Mouse (Mus musculus): ENCODE results near the gene Rab1b. TPM values are rescaled to one million over a fixed set of nuclear protein-coding genes. Genes with fewer than 3 reads are reported as not detected.

Rab1b gene
- total RNA-seq, 4 experiments from 2014 or later: 185 to 214 (median 210) TPM

- DNase-seq (ENCODE audit: low spot score): peak; percentile 79
These were observed 35.1 kb downstream of the Rab1b start for GRCm38 (mm10) chr19:5071545-5072369.

- DNase-seq (ENCODE audit: low spot score): no peak
These were observed 35.8 kb downstream of the Rab1b start for GRCm38 (mm10) chr19:5071077-5071476.

GRCm38 (mm10) chr19:5069978-5070377 is 36.9 kb downstream of the Rab1b start:
- no peak for DNase-seq (ENCODE audit: low spot score)

GRCm38 (mm10) chr19:5069486-5069885 is 37.4 kb downstream of the Rab1b start:
- no peak for DNase-seq (ENCODE audit: low spot score)

DNA sequence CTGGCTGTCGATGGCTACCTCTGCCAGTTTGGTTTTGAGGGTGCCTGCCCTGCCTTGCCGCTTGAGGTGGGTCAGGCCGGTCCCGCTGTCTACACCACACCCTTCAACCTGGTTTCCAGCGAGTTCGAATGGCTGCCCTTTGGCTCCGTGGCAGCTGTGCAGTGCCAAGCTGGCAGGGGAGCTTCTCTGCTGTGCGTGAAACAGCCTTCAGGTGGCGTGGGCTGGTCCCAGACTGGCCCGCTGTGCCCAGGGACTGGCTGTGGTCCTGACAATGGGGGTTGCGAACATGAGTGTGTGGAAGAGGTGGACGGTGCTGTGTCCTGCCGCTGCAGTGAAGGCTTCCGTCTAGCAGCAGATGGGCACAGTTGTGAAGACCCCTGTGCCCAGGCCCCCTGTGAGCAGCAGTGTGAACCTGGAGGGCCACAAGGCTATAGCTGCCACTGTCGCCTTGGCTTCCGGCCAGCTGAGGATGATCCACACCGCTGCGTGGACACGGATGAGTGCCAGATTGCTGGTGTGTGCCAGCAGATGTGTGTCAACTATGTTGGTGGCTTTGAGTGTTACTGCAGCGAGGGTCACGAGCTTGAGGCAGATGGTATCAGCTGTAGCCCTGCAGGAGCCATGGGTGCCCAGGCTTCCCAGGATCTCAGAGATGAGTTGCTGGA is 38.2 kb downstream of the Rab1b start:
- DNase-seq (ENCODE audit: low spot score): no peak

DNA sequence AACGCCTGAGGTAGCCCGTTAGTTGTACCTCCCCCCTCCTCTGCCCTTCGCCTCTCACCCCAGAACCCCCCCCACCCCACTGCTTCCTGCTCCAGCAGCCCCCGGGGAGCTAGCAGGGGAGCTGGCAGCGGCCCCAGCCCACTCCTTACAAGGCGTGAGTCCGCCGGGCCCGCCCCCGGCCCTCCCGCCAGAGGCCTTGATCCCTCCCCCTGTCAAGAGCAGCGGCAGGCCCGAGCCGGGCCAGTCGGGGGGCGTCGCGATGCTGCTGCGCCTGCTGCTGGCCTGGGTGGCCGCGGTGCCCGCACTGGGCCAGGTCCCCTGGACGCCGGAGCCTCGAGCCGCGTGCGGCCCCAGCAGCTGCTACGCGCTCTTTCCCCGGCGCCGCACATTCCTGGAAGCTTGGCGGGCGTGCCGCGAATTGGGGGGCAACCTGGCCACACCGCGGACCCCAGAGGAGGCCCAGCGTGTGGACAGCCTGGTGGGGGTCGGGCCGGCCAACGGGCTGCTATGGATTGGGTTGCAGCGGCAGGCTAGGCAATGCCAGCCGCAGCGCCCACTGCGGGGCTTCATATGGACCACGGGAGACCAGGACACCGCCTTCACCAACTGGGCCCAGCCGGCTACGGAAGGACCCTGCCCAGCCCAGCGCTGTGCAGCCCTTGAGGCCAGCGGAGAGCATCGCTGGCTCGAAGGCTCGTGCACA is 38.9 kb downstream of the Rab1b start, which contains the start of gene Cd248:
Gene Cd248, plus strand, starts transcription at position 212 of the 703 bp plus-strand sequence.
- DNase-seq (ENCODE audit: low spot score): peak; percentile 61

GRCm38 (mm10) chr19:5067040-5067799 is 39.7 kb downstream of the Rab1b start:
- DNase-seq (ENCODE audit: low spot score): no peak

DNA sequence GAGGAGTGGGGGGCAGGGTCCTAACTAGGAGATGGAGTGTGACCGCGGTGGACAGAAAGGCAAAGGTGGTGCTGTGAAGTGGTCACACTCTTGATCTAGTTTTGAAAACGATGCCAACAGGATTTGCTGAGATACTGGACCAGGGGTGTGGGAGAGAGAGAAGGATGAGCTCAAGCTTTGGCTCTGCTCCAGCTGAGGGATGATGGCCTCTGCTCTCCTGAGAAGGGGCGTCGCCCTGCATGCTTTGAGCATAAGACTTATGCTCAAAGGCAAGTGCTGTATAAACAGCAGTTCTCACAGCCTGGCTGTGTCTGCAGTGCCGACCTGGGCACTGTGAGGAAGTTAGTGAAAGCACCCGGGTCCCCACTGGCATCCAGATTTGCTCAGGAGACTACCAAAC is 41.8 kb downstream of the Rab1b start:
- no peak for DNase-seq (ENCODE audit: low spot score)

DNA sequence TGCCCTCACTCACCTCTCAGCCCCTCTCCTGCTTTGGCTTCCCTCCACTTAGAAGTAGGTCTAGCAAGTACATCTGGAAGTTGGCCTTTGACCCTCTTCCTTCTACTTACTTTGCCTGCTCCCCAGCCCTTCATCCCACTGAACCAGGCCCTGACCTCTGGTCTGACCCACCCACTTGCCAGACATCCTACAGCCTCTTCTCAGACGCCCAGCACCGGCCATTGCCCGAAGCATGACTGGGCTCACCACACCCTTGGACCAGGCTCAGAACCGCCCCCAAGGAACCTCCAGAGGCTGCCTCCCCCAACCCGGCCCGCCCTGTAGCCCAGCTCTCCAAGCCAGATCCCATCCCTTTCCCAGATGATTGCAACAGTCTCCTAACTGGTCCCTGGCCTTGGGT is 44.4 kb downstream of the Rab1b start:
- DNase-seq (ENCODE audit: low spot score): no peak

DNA sequence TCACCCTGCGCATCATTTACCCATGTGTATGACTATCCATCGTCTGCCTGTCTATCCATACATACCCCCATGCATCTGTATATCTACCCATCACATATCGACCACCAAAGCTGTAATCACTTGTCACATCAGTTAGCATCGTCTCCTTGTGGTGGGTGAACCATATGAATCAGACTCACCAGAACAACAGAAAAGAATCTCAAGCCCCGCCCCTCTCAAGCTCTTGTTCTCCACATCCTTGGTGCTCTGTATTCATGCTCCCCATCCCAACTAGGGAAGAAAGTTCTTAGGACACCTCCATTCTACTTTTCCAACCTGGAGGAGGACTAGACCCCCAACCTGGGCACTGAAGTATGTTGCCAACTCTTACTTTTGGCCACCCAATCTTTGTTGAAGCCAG is 44.8 kb downstream of the Rab1b start:
- no peak for DNase-seq (ENCODE audit: low spot score)

- no peak for DNase-seq (ENCODE audit: low spot score)
These were observed 46.2 kb downstream of the Rab1b start for GRCm38 (mm10) chr19:5060365-5061330.

- DNase-seq (ENCODE audit: low spot score): no peak
These were observed 47.8 kb downstream of the Rab1b start for GRCm38 (mm10) chr19:5058801-5059771.

- DNase-seq (ENCODE audit: low spot score): no peak
These were observed 48.7 kb downstream of the Rab1b start for GRCm38 (mm10) chr19:5057876-5058775.

DNA sequence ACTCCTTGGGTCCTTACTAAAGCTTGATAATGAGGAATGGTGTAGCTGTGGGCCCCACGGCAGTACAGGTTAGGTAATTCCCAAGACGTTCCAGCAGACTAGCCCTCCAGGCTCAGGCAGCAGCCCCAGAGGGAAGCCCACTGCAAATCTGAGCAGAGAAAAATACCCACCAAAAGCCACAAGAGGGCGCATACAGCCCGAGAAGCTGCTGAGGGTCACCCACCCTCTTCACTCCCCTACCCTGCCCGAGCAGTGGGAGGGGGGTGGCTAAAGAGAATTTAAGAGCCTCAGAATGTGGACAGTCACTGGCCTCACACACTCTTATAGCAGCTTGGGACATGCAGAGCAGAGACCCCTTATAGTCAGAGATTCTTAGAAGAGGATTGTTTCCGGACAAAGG is 50.6 kb downstream of the Rab1b start:
- DNase-seq (ENCODE audit: low spot score): no peak

DNA sequence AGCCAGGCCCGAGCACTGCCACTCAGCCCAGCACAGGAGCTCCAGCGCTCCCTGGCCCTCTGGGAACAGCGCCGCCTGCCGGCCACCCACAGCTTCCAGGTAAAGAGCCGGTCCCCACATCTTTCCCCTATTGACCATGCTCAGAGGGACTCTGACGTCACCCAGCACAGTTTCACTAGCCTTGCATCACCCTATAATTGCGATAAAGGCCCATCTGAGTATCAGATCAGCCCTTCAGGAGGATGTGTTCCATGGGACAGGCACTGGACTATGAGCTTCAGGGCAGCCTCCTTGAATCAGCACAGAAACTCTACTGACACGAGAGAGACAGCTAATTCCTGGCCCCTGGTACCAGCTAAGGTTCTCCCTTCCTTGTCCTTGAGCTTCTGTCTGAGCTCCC is 53.0 kb downstream of the Rab1b start:
- no peak for DNase-seq (ENCODE audit: low spot score)

DNA sequence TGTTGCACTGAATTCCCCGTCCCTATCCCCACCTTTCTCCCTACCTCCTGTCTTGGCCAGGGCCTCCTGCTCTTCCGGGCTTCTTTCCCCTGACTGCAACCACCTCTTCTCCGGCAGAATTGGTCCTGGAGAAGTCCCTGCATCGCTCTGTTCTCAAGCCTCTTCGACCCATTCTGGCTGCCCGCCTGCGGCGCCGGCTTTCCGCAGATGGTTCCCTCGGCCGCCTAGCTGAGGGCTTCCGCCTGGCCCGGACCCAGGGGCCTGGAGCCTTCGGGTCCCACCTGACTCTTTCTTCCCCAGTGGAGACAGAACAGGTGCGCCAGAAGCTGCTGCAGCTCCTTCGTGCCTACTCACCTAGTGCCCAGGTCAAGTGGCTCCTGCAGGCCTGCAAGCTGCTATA is 54.0 kb downstream of the Rab1b start:
- no peak for DNase-seq (ENCODE audit: low spot score)

- no peak for DNase-seq (ENCODE audit: low spot score)
These were observed 54.6 kb downstream of the Rab1b start for GRCm38 (mm10) chr19:5052166-5052822.

DNA sequence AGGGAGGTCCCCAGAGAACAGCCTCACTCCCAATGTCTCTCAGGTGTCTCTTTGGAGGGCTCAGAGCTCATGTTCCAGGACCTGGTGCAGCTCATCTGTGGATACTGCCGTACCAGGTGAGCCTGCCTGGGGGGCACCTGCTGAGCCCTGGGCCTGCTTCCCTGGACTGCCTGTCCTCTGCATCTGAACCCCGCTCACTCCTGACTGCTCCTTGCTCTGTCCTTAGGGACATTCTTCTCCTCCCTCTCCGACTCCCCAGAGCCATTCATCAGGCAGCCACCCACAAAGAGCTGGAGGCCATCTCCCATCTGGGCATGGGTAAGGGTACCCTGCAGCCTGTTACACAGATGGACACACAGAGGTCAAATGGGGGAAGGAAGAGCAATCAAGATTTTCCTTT is 55.4 kb downstream of the Rab1b start:
- no peak for DNase-seq (ENCODE audit: low spot score)

Measured in heart, adult 8-10 months (tissue).